Mouse (Mus musculus) lung, adult 2 months (tissue): ENCODE data around the gene Ddrgk1.

ENCODE experiments used
- CTCF ChIP-seq: fragments of 200-500 bp; IDR thresholded peaks from 2 replicates; pipeline ENCODE4 v1.5.1; 2011; ENCODE audit warnings: mild to moderate bottlenecking, low read length, control low read depth; ENCODE audit not compliant: insufficient read depth
- POLR2A ChIP-seq: fragments of 200-500 bp; IDR thresholded peaks from 2 replicates; pipeline ENCODE4 v1.6.1; 2011; ENCODE audit warnings: low read depth, mild to moderate bottlenecking, control low read depth, low read length, borderline replicate concordance; ENCODE audit errors: extremely low read depth

GRCm38 (mm10) chr2:130656536-130656935, 7.9 kb downstream of the Ddrgk1 start:
- no peak for TF ChIP-seq CTCF
- TF ChIP-seq POLR2A: no peak
